Mouse (Mus musculus) adrenal gland, adult 2 months (tissue): Measurements from ENCODE around the gene Vps39. TPM values are rescaled to one million over a fixed set of nuclear protein-coding genes. Genes with fewer than 3 reads are reported as not detected.

Experiments
- DNase-seq: peaks from one replicate; pipeline ENCODE4 v3.0.0; 2021
- polyA plus RNA-seq: library from polyadenylated mRNA; depleted of rRNA; stranded (reverse); fragments of >200 nt; gene quantifications from 2 replicates; pipeline ENCODE4 v1.2.3, GENCODE M21; 2012; rRNA removed
- total RNA-seq, 2 experiments: library from RNA; stranded (reverse); gene quantifications; 2 replicates each; pipeline ENCODE4 v1.2.3; 2021

Vps39 gene
- total and polyA plus RNA-seq, 3 experiments = 25.7 to 45.8 (median 37.6) TPM

- no peak for DNase-seq
Measured at GRCm38 (mm10) chr2:120296160-120296559, 56.8 kb downstream of the Vps39 start.

- DNase-seq = peak; percentile 77
Measured at GRCm38 (mm10) chr2:120291471-120292078, 61.4 kb downstream of the Vps39 start.

GRCm38 (mm10) chr2:120288995-120289394 is 63.9 kb downstream of the Vps39 start, which contains the start of gene Pla2g4d:
Gene Pla2g4d (minus strand): TSS chr2:120289197.
- no peak for DNase-seq

GRCm38 (mm10) chr2:120288401-120288800 is 64.5 kb downstream of the Vps39 start:
- DNase-seq = no peak

- DNase-seq = no peak
Measured at GRCm38 (mm10) chr2:120285639-120286038, 67.3 kb downstream of the Vps39 start.

- DNase-seq = no peak
Measured at GRCm38 (mm10) chr2:120284705-120285104, 68.2 kb downstream of the Vps39 start.

- peak; percentile 53 for DNase-seq
Measured at GRCm38 (mm10) chr2:120284094-120284493, 68.8 kb downstream of the Vps39 start.

- peak; percentile 89 for DNase-seq
Measured at GRCm38 (mm10) chr2:120283550-120283949, 69.4 kb downstream of the Vps39 start.

- DNase-seq = no peak
Measured at GRCm38 (mm10) chr2:120281221-120281620, 71.7 kb downstream of the Vps39 start.

GRCm38 (mm10) chr2:120279961-120280360 is 73.0 kb downstream of the Vps39 start:
- DNase-seq = peak; percentile 51

GRCm38 (mm10) chr2:120276951-120277350 is 76.0 kb downstream of the Vps39 start:
- no peak for DNase-seq

- DNase-seq = no peak
Measured at GRCm38 (mm10) chr2:120268635-120269034, 84.3 kb downstream of the Vps39 start.

Other genes with a start within 250 kb of the Vps39 start
- gene Ehd4, start 198.5 kb downstream of the Vps39 start, total RNA-seq = 10 to 100 TPM; 39.1 to 65.2 TPM
- gene Ehd4, start 198.5 kb downstream of the Vps39 start, polyA plus RNA-seq = 19.1 and 25.4 TPM in 2 replicates
- under 1 TPM; 0.31 to 0.46 TPM for gene Pla2g4e, start 107.8 kb downstream of the Vps39 start, total RNA-seq
- gene Pla2g4e, start 107.8 kb downstream of the Vps39 start, polyA plus RNA-seq = 0.11 and 0.16 TPM in 2 replicates
- under 1 TPM in 1 of 2 experiments, not detected in 1; 0.09 TPM for gene Pla2g4d, start 63.9 kb downstream of the Vps39 start, total RNA-seq
- 0.10 and 0.18 TPM in 2 replicates for gene Pla2g4d, start 63.9 kb downstream of the Vps39 start, polyA plus RNA-seq
- gene Pla2g4f, start 39.0 kb downstream of the Vps39 start, total RNA-seq = not detected
- not detected in 2 replicates for gene Pla2g4f, start 39.0 kb downstream of the Vps39 start, polyA plus RNA-seq
- gene Ganc, start 50.8 kb upstream of the Vps39 start, total RNA-seq = 10 to 100 TPM; 40.0 to 42.3 TPM
- gene Ganc, start 50.8 kb upstream of the Vps39 start, polyA plus RNA-seq = 11.0 and 11.5 TPM in 2 replicates
- 10 to 100 TPM; 42.0 to 43.9 TPM for gene Tmem87a, start 51.0 kb upstream of the Vps39 start, total RNA-seq
- 3.8 and 5.4 TPM in 2 replicates for gene Tmem87a, start 51.0 kb upstream of the Vps39 start, polyA plus RNA-seq
- gene Capn3, start 102.9 kb upstream of the Vps39 start, total RNA-seq = under 1 TPM; 0.12 to 0.45 TPM
- 0.09 and 0.15 TPM in 2 replicates for gene Capn3, start 102.9 kb upstream of the Vps39 start, polyA plus RNA-seq
- 10 to 100 TPM; 96.7 to 98.7 TPM for gene Zfp106, start 210.7 kb upstream of the Vps39 start, total RNA-seq
- 35.7 and 49.7 TPM in 2 replicates for gene Zfp106, start 210.7 kb upstream of the Vps39 start, polyA plus RNA-seq
- 10 to 100 TPM; 54.3 to 90.8 TPM for gene Snap23, start 214.5 kb upstream of the Vps39 start, total RNA-seq
- 1.8 and 2.1 TPM in 2 replicates for gene Snap23, start 214.5 kb upstream of the Vps39 start, polyA plus RNA-seq